Comparison of ENCODE assay signal across 12 mouse cellular contexts in the genomic region with DNA sequence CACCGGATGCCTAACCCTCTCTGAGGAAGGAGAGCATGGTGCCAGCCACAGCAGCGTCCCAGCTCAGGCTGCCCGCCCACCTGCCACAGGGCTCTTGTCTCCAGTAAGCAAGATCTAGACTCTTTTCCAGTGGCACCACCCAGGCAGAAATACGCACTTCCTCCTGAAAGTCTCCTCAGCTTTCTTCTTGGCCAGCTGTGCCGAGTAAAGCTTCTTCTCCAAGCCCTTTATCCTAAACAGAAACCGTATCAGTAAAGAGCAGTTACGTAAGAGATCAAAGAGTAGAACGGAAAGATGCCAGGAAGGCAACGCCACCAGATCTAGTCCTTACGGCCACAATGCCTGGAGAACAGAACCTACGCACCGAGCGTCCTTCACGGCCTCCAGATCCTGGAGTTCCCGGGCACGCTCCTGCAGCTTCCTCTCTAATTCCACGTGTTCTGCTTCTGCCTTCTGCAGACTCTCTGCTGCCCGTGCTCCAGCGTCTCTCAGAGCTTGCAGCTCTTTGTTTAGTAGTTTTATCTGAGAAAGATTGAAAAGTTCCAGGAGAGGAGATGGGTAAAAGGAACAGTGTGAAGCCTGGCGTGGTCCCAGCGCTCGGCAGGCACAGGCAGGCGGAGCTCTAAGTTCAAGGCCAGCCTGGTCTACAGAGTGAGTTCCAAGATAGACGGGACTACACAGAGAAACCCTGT. TPM values are rescaled to one million over a fixed set of nuclear protein-coding genes. Genes with fewer than 3 reads are reported as not detected.
DNase-seq lines count a peak whose midpoint lies in the region; ATAC-seq lines count a peak whose summit lies in the region.
"Had no signal": no experiment of that assay in that cellular context is flagged by ENCODE, and none has a peak within 500 bp of the region (broad histone marks: within the 10 kb centered on the region; RNA-seq: fewer than 3 reads in every experiment).

No protein-coding gene starts in this region.

- no peak for ATAC-seq in intestine, embryonic 14.5 days (replicated peaks; ENCODE audit: low FRiP score, low TSS enrichment, low read depth)
- no peak for ATAC-seq in stomach, embryonic 16.5 days (ENCODE audit: insufficient read depth, low FRiP score)
- no peak for ATAC-seq in midbrain, embryonic 15.5 days (replicated peaks)

- no peak overlapping the region for H3K4me3 ChIP-seq in intestine, embryonic 14.5 days (ENCODE audit: low read depth, low read length)
- H3K4me3 ChIP-seq in stomach, embryonic 16.5 days (replicated peaks; ENCODE audit: low read length): no peak overlapping the region
- H3K4me3 ChIP-seq in midbrain, embryonic 15.5 days: no peak overlapping the region
- H3K4me3 ChIP-seq: heart, embryonic 13.5 days; neural tube, embryonic 13.5 days had no signal

- WGBS in intestine, embryonic 14.5 days: 65% methylated on average over 24 of the region's 24 CpGs
- WGBS in stomach, embryonic 16.5 days: 77% methylated on average over 24 of the region's 24 CpGs
- WGBS in midbrain, embryonic 15.5 days: 86% methylated on average over 24 of the region's 24 CpGs

- H3K27ac ChIP-seq in intestine, embryonic 14.5 days (ENCODE audit: low read depth): 0 out of 2 replicates have a peak overlapping the region, but pooled peaks have one; percentile 19
- H3K27ac ChIP-seq in stomach, embryonic 16.5 days (ENCODE audit: low read length): no peak overlapping the region
- H3K27ac ChIP-seq in midbrain, embryonic 15.5 days: no peak overlapping the region
- H3K27ac ChIP-seq: heart, embryonic 13.5 days; neural tube, embryonic 13.5 days had no signal

- peak; percentile 94 for DNase-seq in heart, adult 11 months
- DNase-seq in heart, postnatal 14 days: no peak
- peak; percentile 17 to 26 for DNase-seq in left cerebral cortex, postnatal 36 days (ENCODE audit: low spot score in 2 of 2)
- DNase-seq in left cerebral cortex, adult 11 months (ENCODE audit: low spot score): no peak
- peak; percentile 53 for DNase-seq in intestine, embryonic 14.5 days (ENCODE audit: low spot score)
- DNase-seq in thymus, postnatal 4 days: no peak
- DNase-seq: cerebellum, adult 9-10 months had no signal

- H3K9ac ChIP-seq in intestine, embryonic 14.5 days (ENCODE audit: low read length): no peak overlapping the region
- 0 out of 2 replicates have a peak overlapping the region, but pooled peaks have one; percentile 5 for H3K9ac ChIP-seq in stomach, embryonic 16.5 days (ENCODE audit: low read length)
- no peak overlapping the region for H3K9ac ChIP-seq in midbrain, embryonic 15.5 days
- H3K9ac ChIP-seq: neural tube, embryonic 13.5 days had no signal

- no peaks in the 10 kb centered on the region for H3K27me3 ChIP-seq in intestine, embryonic 14.5 days (replicated peaks; ENCODE audit: control insufficient read depth, insufficient read depth, low read length)
- no peaks in the 10 kb centered on the region for H3K27me3 ChIP-seq in stomach, embryonic 16.5 days (ENCODE audit: control insufficient read depth, insufficient read depth, low read length)
- H3K27me3 ChIP-seq in midbrain, embryonic 15.5 days (replicated peaks): no peaks in the 10 kb centered on the region
- H3K27me3 ChIP-seq: heart, embryonic 13.5 days; megakaryocyte, embryonic 14.5 days; neural tube, embryonic 13.5 days had no signal

- H3K4me2 ChIP-seq in intestine, embryonic 14.5 days (ENCODE audit: low read length): no peak overlapping the region
- H3K4me2 ChIP-seq in stomach, embryonic 16.5 days (ENCODE audit: low read depth, low read length): no peak overlapping the region
- no peak overlapping the region for H3K4me2 ChIP-seq in midbrain, embryonic 15.5 days
- H3K4me2 ChIP-seq: heart, embryonic 13.5 days; neural tube, embryonic 13.5 days had no signal

- H3K36me3 ChIP-seq in intestine, embryonic 14.5 days (ENCODE audit: control insufficient read depth, insufficient read depth, low read length): peaks cover 12% of the 10 kb centered on the region; the same call in 1 of the 2 replicates
- H3K36me3 ChIP-seq in stomach, embryonic 16.5 days (ENCODE audit: control insufficient read depth, insufficient read depth, low read length): no peaks in the 10 kb centered on the region
- no peaks in the 10 kb centered on the region; the same call in 1 of the 2 replicates for H3K36me3 ChIP-seq in midbrain, embryonic 15.5 days (replicated peaks)

- H3K9me3 ChIP-seq in intestine, embryonic 14.5 days (ENCODE audit: control insufficient read depth, low read length): no peaks in the 10 kb centered on the region
- no peaks in the 10 kb centered on the region for H3K9me3 ChIP-seq in stomach, embryonic 16.5 days (replicated peaks; ENCODE audit: control insufficient read depth, low read length)
- no peaks in the 10 kb centered on the region for H3K9me3 ChIP-seq in midbrain, embryonic 15.5 days
- H3K9me3 ChIP-seq: heart, embryonic 13.5 days; megakaryocyte, embryonic 14.5 days; neural tube, embryonic 13.5 days had no signal

- intact Hi-C loops in heart, postnatal 14 days (cut with DNase I): loop anchor here (5.0 kb wide), 3 partner anchors 81 to 181 kb away; a partner anchor contains a TSS
- intact Hi-C loops in left cerebral cortex, postnatal 36 days (cut with DNase I): no loop called here

- no peaks in the 10 kb centered on the region for H3K4me1 ChIP-seq in intestine, embryonic 14.5 days (replicated peaks; ENCODE audit: control insufficient read depth, insufficient read depth, low read length)
- peaks cover 9% of the 10 kb centered on the region; the same call in 1 of the 2 replicates for H3K4me1 ChIP-seq in stomach, embryonic 16.5 days (ENCODE audit: control insufficient read depth, insufficient read depth, low read length)
- H3K4me1 ChIP-seq in midbrain, embryonic 15.5 days: no peaks in the 10 kb centered on the region
- H3K4me1 ChIP-seq: neural tube, embryonic 13.5 days had no signal

RNA-seq across cellular contexts. Expression of a gene that starts 29.4 kb away (rescaled TPM):
- 1 to 10 TPM; 1.2 to 1.6 TPM for total RNA-seq in heart, postnatal 14 days (2021)
- total RNA-seq in left cerebral cortex, postnatal 36 days (2021): 10 to 100 TPM in 1 of 2 experiments, 1 to 10 TPM in 1; 6.2 to 10.7 TPM
- polyA plus RNA-seq in intestine, embryonic 14.5 days (2014; fragmentation: Nextera tagmentation; extraction: Ambion mirVana): 5.9 and 7.0 TPM in 2 replicates
- polyA plus RNA-seq in stomach, embryonic 16.5 days (2015; fragmentation: Nextera tagmentation; extraction: Ambion mirVana): 5.2 and 5.3 TPM in 2 replicates
- 7.4 and 8.2 TPM in 2 replicates for polyA plus RNA-seq in midbrain, embryonic 15.5 days (2015; fragmentation: Nextera tagmentation; extraction: Ambion mirVana)

RNA-seq across cellular contexts. Expression of a gene that starts 45.0 kb away (rescaled TPM):
- 1 to 10 TPM; 1.9 to 2.2 TPM for total RNA-seq in heart, postnatal 14 days (2021)
- total RNA-seq in left cerebral cortex, postnatal 36 days (2021): 1 to 10 TPM; 3.5 to 5.5 TPM
- 62.9 and 64.0 TPM in 2 replicates for polyA plus RNA-seq in intestine, embryonic 14.5 days (2014; fragmentation: Nextera tagmentation; extraction: Ambion mirVana)
- polyA plus RNA-seq in stomach, embryonic 16.5 days (2015; fragmentation: Nextera tagmentation; extraction: Ambion mirVana): 53.5 and 64.3 TPM in 2 replicates
- 8.4 and 10.4 TPM in 2 replicates for polyA plus RNA-seq in midbrain, embryonic 15.5 days (2015; fragmentation: Nextera tagmentation; extraction: Ambion mirVana)

Comparison
In these comparisons a context has a peak if more than half of its experiments do, and no peak if none do; other contexts are left out.
1. DNase-seq: peak in heart, adult 11 months (single experiment), left cerebral cortex, postnatal 36 days (2 of 2) and intestine, embryonic 14.5 days (single experiment); none in heart, postnatal 14 days (0 of 2), left cerebral cortex, adult 11 months (single experiment) and thymus, postnatal 4 days (single experiment).